In genomic region chr1:187918303-187918702, GRCm38 (mm10) we compare ENCODE assay signal across 23 mouse cellular contexts.
DNase-seq lines count a peak whose midpoint lies in the region; ATAC-seq and TF ChIP-seq lines count a peak whose summit lies in the region.
"Had no signal": no experiment of that assay in that cellular context is flagged by ENCODE, and none has a peak within 500 bp of the region (broad histone marks: within the 10 kb centered on the region; RNA-seq: fewer than 3 reads in every experiment).

No protein-coding gene starts in this region.

- intact Hi-C loops in heart, postnatal 36 days (cut with DNase I): loop anchor here (5.0 kb wide), 1 partner anchor 81 kb away; no protein-coding TSS in a partner anchor

- H3K4me2 ChIP-seq in midbrain, embryonic 14.5 days (ENCODE audit: low read length): no peak overlapping the region
- no peak overlapping the region for H3K4me2 ChIP-seq in midbrain, postnatal 0 days (ENCODE audit: low read depth, low read length, poor library complexity, severe bottlenecking)
- no peak overlapping the region for H3K4me2 ChIP-seq in forebrain, embryonic 16.5 days (ENCODE audit: low read length)
- H3K4me2 ChIP-seq: embryonic facial prominence, embryonic 12.5 days; heart, embryonic 15.5 days; hindbrain, embryonic 14.5 days; limb, embryonic 12.5 days; liver, embryonic 15.5 days; lung, embryonic 14.5 days; neural tube, embryonic 13.5 days had no signal

- no peak for ATAC-seq in midbrain, embryonic 14.5 days (ENCODE audit: low FRiP score, low TSS enrichment)
- no peak for ATAC-seq in midbrain, postnatal 0 days (ENCODE audit: low FRiP score)
- 0 out of 2 replicates have a peak, but pooled peaks have one; percentile 36 for ATAC-seq in forebrain, embryonic 16.5 days
- ATAC-seq: activated CD4-positive, CD25-positive, alpha-beta regulatory T cell, adult 4 months had no signal

- DNase-seq in heart, adult 11 months: peak; percentile 58
- DNase-seq in heart, postnatal 36 days: no peak
- DNase-seq in midbrain, embryonic 14.5 days: peak; percentile 38
- DNase-seq in midbrain, postnatal 0 days (ENCODE audit: low spot score): no peak
- no peak for DNase-seq in embryo, embryonic 9.5 days (ENCODE audit: extremely low spot score)
- DNase-seq: adrenal gland, adult 2 months; B cell, adult 2 months; cerebellum, adult 8-10 months; gastrocnemius, postnatal 10 days; kidney, adult 11 months; kidney, postnatal 14 days; lung, embryonic 14.5 days; lung, postnatal 14 days; right cerebral cortex, postnatal 14 days had no signal

- no peak for TF ChIP-seq CTCF in midbrain, postnatal 0 days (IDR thresholded peaks at IDR 0.05)

- H3K9me3 ChIP-seq in midbrain, embryonic 14.5 days (ENCODE audit: control insufficient read depth, low read length): no peaks in the 10 kb centered on the region
- H3K9me3 ChIP-seq in midbrain, postnatal 0 days (ENCODE audit: low read length): no peaks in the 10 kb centered on the region
- H3K9me3 ChIP-seq in forebrain, embryonic 16.5 days (ENCODE audit: control insufficient read depth, low read length): no peaks in the 10 kb centered on the region
- H3K9me3 ChIP-seq: embryonic facial prominence, embryonic 12.5 days; heart, embryonic 10.5 days; heart, embryonic 15.5 days; limb, embryonic 12.5 days; liver, embryonic 15.5 days; neural tube, embryonic 13.5 days had no signal

- H3K27me3 ChIP-seq in midbrain, embryonic 14.5 days (ENCODE audit: control insufficient read depth, insufficient read depth, low read length): no peaks in the 10 kb centered on the region
- no peaks in the 10 kb centered on the region for H3K27me3 ChIP-seq in midbrain, postnatal 0 days (ENCODE audit: insufficient read depth, low read length)
- H3K27me3 ChIP-seq in forebrain, embryonic 16.5 days (replicated peaks; ENCODE audit: control insufficient read depth, insufficient read depth, low read length): peaks cover 10% of the 10 kb centered on the region
- H3K27me3 ChIP-seq: embryonic facial prominence, embryonic 12.5 days; heart, embryonic 15.5 days; limb, embryonic 12.5 days; liver, embryonic 15.5 days; neural tube, embryonic 13.5 days had no signal

- WGBS in midbrain, embryonic 14.5 days: 34% methylated on average over 6 of the region's 6 CpGs
- WGBS in midbrain, postnatal 0 days: 48% methylated on average over 6 of the region's 6 CpGs
- WGBS in forebrain, embryonic 16.5 days: 17% methylated on average over 6 of the region's 6 CpGs

- no peak overlapping the region for H3K27ac ChIP-seq in midbrain, embryonic 14.5 days (replicated peaks; ENCODE audit: low read depth, low read length)
- H3K27ac ChIP-seq in midbrain, postnatal 0 days (ENCODE audit: low read depth, low read length): no peak overlapping the region
- no peak overlapping the region for H3K27ac ChIP-seq in forebrain, embryonic 16.5 days (ENCODE audit: low read length)
- H3K27ac ChIP-seq: embryonic facial prominence, embryonic 12.5 days; heart, embryonic 10.5 days; heart, embryonic 15.5 days; hindbrain, embryonic 14.5 days; limb, embryonic 12.5 days; liver, embryonic 15.5 days; neural tube, embryonic 13.5 days had no signal

- H3K4me1 ChIP-seq in midbrain, embryonic 14.5 days (ENCODE audit: control insufficient read depth, insufficient read depth, low read length): 0 out of 2 replicates have a peak, but pooled peaks cover 3% of the 10 kb centered on the region
- no peaks in the 10 kb centered on the region for H3K4me1 ChIP-seq in midbrain, postnatal 0 days (ENCODE audit: insufficient read depth, low read length)
- peaks cover 4% of the 10 kb centered on the region; the same call in 1 of the 2 replicates for H3K4me1 ChIP-seq in forebrain, embryonic 16.5 days (replicated peaks; ENCODE audit: control insufficient read depth, insufficient read depth, low read length)
- H3K4me1 ChIP-seq: embryonic facial prominence, embryonic 12.5 days; limb, embryonic 12.5 days; liver, embryonic 15.5 days had no signal

- H3K4me3 ChIP-seq in midbrain, embryonic 14.5 days (replicated peaks; ENCODE audit: low read depth, low read length): no peak overlapping the region
- H3K4me3 ChIP-seq in midbrain, postnatal 0 days (ENCODE audit: low read depth, low read length): no peak overlapping the region
- no peak overlapping the region for H3K4me3 ChIP-seq in forebrain, embryonic 16.5 days (replicated peaks; ENCODE audit: low read length)
- H3K4me3 ChIP-seq: embryonic facial prominence, embryonic 12.5 days; heart, embryonic 10.5 days; heart, embryonic 15.5 days; limb, embryonic 12.5 days; liver, embryonic 15.5 days; neural tube, embryonic 13.5 days had no signal

- no peak overlapping the region for H3K9ac ChIP-seq in midbrain, embryonic 14.5 days (replicated peaks; ENCODE audit: low read length)
- H3K9ac ChIP-seq in midbrain, postnatal 0 days (replicated peaks; ENCODE audit: low read length, poor library complexity, severe bottlenecking): no peak overlapping the region
- H3K9ac ChIP-seq in forebrain, embryonic 16.5 days (replicated peaks; ENCODE audit: low read depth, low read length): no peak overlapping the region
- H3K9ac ChIP-seq: embryonic facial prominence, embryonic 12.5 days; heart, embryonic 15.5 days; hindbrain, embryonic 14.5 days; limb, embryonic 12.5 days; liver, embryonic 15.5 days; lung, embryonic 14.5 days; neural tube, embryonic 13.5 days had no signal

- no peaks in the 10 kb centered on the region for H3K36me3 ChIP-seq in midbrain, embryonic 14.5 days (ENCODE audit: control insufficient read depth, insufficient read depth, low read length)
- H3K36me3 ChIP-seq in midbrain, postnatal 0 days (ENCODE audit: insufficient read depth, low read length): no peaks in the 10 kb centered on the region
- H3K36me3 ChIP-seq in forebrain, embryonic 16.5 days (ENCODE audit: control insufficient read depth, insufficient read depth): no peaks in the 10 kb centered on the region
- H3K36me3 ChIP-seq: embryonic facial prominence, embryonic 12.5 days; heart, embryonic 10.5 days; heart, embryonic 15.5 days; limb, embryonic 12.5 days; liver, embryonic 15.5 days; neural tube, embryonic 13.5 days had no signal

Comparison
In these comparisons a context has a peak if more than half of its experiments do, and no peak if none do; other contexts are left out.
1. DNase-seq: peak in heart, adult 11 months (single experiment) and midbrain, embryonic 14.5 days (single experiment); none in heart, postnatal 36 days (0 of 2), midbrain, postnatal 0 days (single experiment) and embryo, embryonic 9.5 days (single experiment).